Mouse (Mus musculus) limb, embryonic 14.5 days (tissue): ENCODE measurements around the gene Slc38a3. TPM values are rescaled to one million over a fixed set of nuclear protein-coding genes. Genes with fewer than 3 reads are reported as not detected.

Experiments used
- ATAC-seq: fragments of 200-750 bp; cut with Nextera tagmentation; 2 replicates; pipeline ENCODE4 v1.8.0; 2017; ENCODE audit warnings: low read depth, moderate number of reproducible peaks, moderate TSS enrichment; ENCODE audit not compliant: low FRiP score
- DNase-seq: peaks from one replicate; pipeline ENCODE4 v3.0.0-alpha.2; 2015; ENCODE audit warnings: low spot score
- H3K27ac ChIP-seq: fragments of 300-500 bp; sonication (generic); replicated peaks from 2 replicates; pipeline ENCODE4 v1.5.1; 2014; ENCODE audit warnings: low read depth, mild to moderate bottlenecking, low read length, moderate library complexity, mixed read lengths
- H3K27me3 ChIP-seq: fragments of 300-500 bp; sonication (generic); 2 replicates; pipeline ENCODE4 v1.6.1; 2014; ENCODE audit warnings: low read length, mixed read lengths; ENCODE audit not compliant: control insufficient read depth, insufficient read depth
- H3K36me3 ChIP-seq: fragments of 300-500 bp; sonication (generic); 2 replicates; pipeline ENCODE4 v1.6.1; 2014; ENCODE audit warnings: mild to moderate bottlenecking, low read length, moderate library complexity, mixed read lengths; ENCODE audit not compliant: control insufficient read depth, insufficient read depth
- H3K4me1 ChIP-seq: fragments of 300-500 bp; sonication (generic); 2 replicates; pipeline ENCODE4 v1.6.1; 2014; ENCODE audit warnings: antibody characterized with exemption, low read length, mixed read lengths; ENCODE audit not compliant: control insufficient read depth, insufficient read depth
- H3K4me2 ChIP-seq: fragments of 300-500 bp; sonication (generic); replicated peaks from 2 replicates; pipeline ENCODE4 v1.6.1; 2014; ENCODE audit warnings: low read depth, mild to moderate bottlenecking, low read length, moderate library complexity; ENCODE audit not compliant: severe bottlenecking
- H3K4me3 ChIP-seq: fragments of 300-500 bp; sonication (generic); replicated peaks from 2 replicates; pipeline ENCODE4 v1.5.1; 2014; ENCODE audit warnings: low read length
- H3K9ac ChIP-seq: fragments of 300-500 bp; sonication (generic); 2 replicates; pipeline ENCODE4 v1.6.1; 2014; ENCODE audit warnings: mild to moderate bottlenecking, low read depth, low read length, moderate library complexity; ENCODE audit not compliant: severe bottlenecking
- H3K9me3 ChIP-seq: fragments of 300-500 bp; sonication (generic); 2 replicates; pipeline ENCODE4 v1.6.1; 2016; ENCODE audit warnings: low read length; ENCODE audit not compliant: control insufficient read depth
- POLR2A ChIP-seq: fragments of 200-500 bp; IDR thresholded peaks from 2 replicates; pipeline ENCODE4 v1.8.0; 2012; ENCODE audit warnings: inconsistent platforms, mild to moderate bottlenecking, moderate library complexity, borderline replicate concordance; ENCODE audit not compliant: insufficient read depth, insufficient read length; ENCODE audit errors: extremely low read depth
- WGBS: fragments of 180-500 bp; shearing (Covaris S2); extraction: QIAGEN DNeasy Blood & Tissue Kit; methylation state at CpG from one replicate; pipeline ENCODE4 v1.1.7; 2014; 5-methylcytosine and 5-hydroxymethylcytosine counted together
- polyA plus RNA-seq, 2 experiments: library from polyadenylated mRNA; depleted of rRNA in 1 of 2; stranded (reverse) in 1 of 2; unstranded in 1 of 2; fragments of >200 nt; fragmentation: Nextera tagmentation in 1 of 2; extraction: Ambion mirVana in 1 of 2; gene quantifications; 2 replicates each; pipeline versions ENCODE4 v1.2.1 to v1.2.3; 2012 to 2014

Gene Slc38a3
- polyA plus RNA-seq, 2 experiments, result 6.0 to 22.4 TPM

- Histone ChIP-seq H3K36me3 (no peaks in the 10 kb centered on the region), H3K4me1 (peaks cover 8% of the 10 kb centered on the region), H3K4me3 (no peak overlapping the region), H3K9ac (no peak overlapping the region), H3K4me2 (no peak overlapping the region), H3K9me3 (no peaks in the 10 kb centered on the region), H3K27me3 (peaks cover 4% of the 10 kb centered on the region; the same call in 1 of the 2 replicates), H3K27ac (no peak overlapping the region)
- 68% methylated on average over 3 of the region's 3 CpGs for WGBS
- no peak for ATAC-seq
- DNase-seq, result no peak
- no peak for TF ChIP-seq POLR2A
Measured at GRCm38 (mm10) chr9:107668916-107669315, 414 bp downstream of the Slc38a3 start.

GRCm38 (mm10) chr9:107668011-107668410, 1.3 kb downstream of the Slc38a3 start:
- no peak for TF ChIP-seq POLR2A
- DNase-seq (no peak), ATAC-seq (no peak)
- WGBS, result 47% methylated on average over 8 of the region's 8 CpGs
- Histone ChIP-seq H3K27me3 (peaks cover 4% of the 10 kb centered on the region; the same call in 1 of the 2 replicates), H3K4me2 (peak overlapping the region; percentile 97; the same call in 1 of the 2 replicates), H3K4me3 (no peak overlapping the region), H3K27ac (no peak overlapping the region), H3K36me3 (no peaks in the 10 kb centered on the region), H3K9ac (no peak overlapping the region), H3K9me3 (no peaks in the 10 kb centered on the region), H3K4me1 (peaks cover 8% of the 10 kb centered on the region)

GRCm38 (mm10) chr9:107667219-107667618, 2.1 kb downstream of the Slc38a3 start:
- Histone ChIP-seq H3K4me2 (peak overlapping the region; percentile 97), H3K27me3 (peaks cover 4% of the 10 kb centered on the region; the same call in 1 of the 2 replicates), H3K4me3 (peak overlapping the region; percentile 41), H3K4me1 (peaks cover 8% of the 10 kb centered on the region), H3K36me3 (no peaks in the 10 kb centered on the region), H3K27ac (no peak overlapping the region), H3K9me3 (no peaks in the 10 kb centered on the region), H3K9ac (peak overlapping the region; percentile 54)
- TF ChIP-seq POLR2A, result peak; percentile 70; the same call in 1 of the 2 replicates
- peak; percentile 87 for ATAC-seq
- DNase-seq, result peak; percentile 57
- WGBS, result 2% methylated on average over 21 of the region's 24 CpGs

- Histone ChIP-seq H3K9me3 (no peaks in the 10 kb centered on the region), H3K36me3 (no peaks in the 10 kb centered on the region), H3K27ac (no peak overlapping the region), H3K4me2 (peak overlapping the region; percentile 97), H3K9ac (peak overlapping the region; percentile 54), H3K4me3 (peak overlapping the region; percentile 41), H3K4me1 (peaks cover 8% of the 10 kb centered on the region), H3K27me3 (peaks cover 4% of the 10 kb centered on the region; the same call in 1 of the 2 replicates)
- no peak for DNase-seq
- no peak for TF ChIP-seq POLR2A
- peak; percentile 51 for ATAC-seq
- WGBS, result 1% methylated on average over 30 of the region's 30 CpGs
Measured at GRCm38 (mm10) chr9:107666751-107667205, 2.6 kb downstream of the Slc38a3 start.

- 86% methylated on average over 7 of the region's 7 CpGs for WGBS
- H3K4me3 ChIP-seq, result no peak overlapping the region
- no peaks in the 10 kb centered on the region for H3K9me3 ChIP-seq
- H3K9ac ChIP-seq, result no peak overlapping the region
- H3K36me3 ChIP-seq, result no peaks in the 10 kb centered on the region
- no peak for TF ChIP-seq POLR2A
- ATAC-seq, result no peak
- H3K27ac ChIP-seq, result no peak overlapping the region
- peaks cover 8% of the 10 kb centered on the region for H3K4me1 ChIP-seq
- H3K4me2 ChIP-seq, result no peak overlapping the region
- no peak for DNase-seq
- H3K27me3 ChIP-seq, result peaks cover 4% of the 10 kb centered on the region; the same call in 1 of the 2 replicates
Measured at GRCm38 (mm10) chr9:107665308-107665707, 4.0 kb downstream of the Slc38a3 start.
